Mouse (Mus musculus): ENCODE measurements around the gene Grpel1. TPM values are rescaled to one million over a fixed set of nuclear protein-coding genes. Genes with fewer than 3 reads are reported as not detected.

Grpel1 gene
- polyA plus RNA-seq, 1 experiment from 2014 or later = 42.3 TPM

- Histone ChIP-seq H3K9ac (peak within 1 kb of the TSS; percentile 94), H3K36me3 (no peaks in the 10 kb centered on the region), H3K27ac (peak within 1 kb of the TSS; percentile 82), H3K4me3 (peak within 1 kb of the TSS; percentile 80), H3K27me3 (peaks cover 9% of the 10 kb centered on the region), H3K4me1 (peaks cover 47% of the 10 kb centered on the region), H3K9me3 (replicated peaks) (no peaks in the 10 kb centered on the region), H3K4me2 (replicated peaks) (peak within 1 kb of the TSS; percentile 84)
- WGBS = under 1% methylated on average over 68 of the region's 97 CpGs
- peak; percentile 98 for ATAC-seq (ENCODE audit: low FRiP score)
These were observed 19.6 kb downstream of the Grpel1 start, which contains the start of the genes Tada2b and Ccdc96 for GRCm38 (mm10) chr5:36484171-36484990. Tada2b (minus strand) TSS chr5:36484285. Ccdc96 (plus strand) TSS chr5:36484588.

- Histone ChIP-seq H3K27me3 (peaks cover 9% of the 10 kb centered on the region), H3K4me2 (replicated peaks) (peak overlapping the region; percentile 84), H3K4me3 (peak overlapping the region; percentile 80), H3K9me3 (replicated peaks) (no peaks in the 10 kb centered on the region), H3K4me1 (peaks cover 37% of the 10 kb centered on the region), H3K36me3 (no peaks in the 10 kb centered on the region), H3K27ac (no peak overlapping the region), H3K9ac (0 out of 2 replicates have a peak overlapping the region, but pooled peaks have one; percentile 59)
- no peak for ATAC-seq (ENCODE audit: low FRiP score)
- WGBS = 44% methylated on average over 19 of the region's 19 CpGs
These were observed 20.5 kb downstream of the Grpel1 start for GRCm38 (mm10) chr5:36485306-36485705.

GRCm38 (mm10) chr5:36489225-36489624 is 24.4 kb downstream of the Grpel1 start:
- H3K4me1 ChIP-seq = peaks cover 11% of the 10 kb centered on the region
- H3K36me3 ChIP-seq = peaks cover 33% of the 10 kb centered on the region
- no peak for ATAC-seq (ENCODE audit: low FRiP score)
- H3K27ac ChIP-seq = no peak overlapping the region
- H3K9ac ChIP-seq = no peak overlapping the region
- no peak overlapping the region for H3K4me3 ChIP-seq
- peaks cover 9% of the 10 kb centered on the region for H3K27me3 ChIP-seq
- 55% methylated on average over 2 of the region's 2 CpGs for WGBS
- no peaks in the 10 kb centered on the region for H3K9me3 ChIP-seq (replicated peaks)
- no peak overlapping the region for H3K4me2 ChIP-seq (replicated peaks)

GRCm38 (mm10) chr5:36493919-36494318 is 29.1 kb downstream of the Grpel1 start:
- Histone ChIP-seq H3K9me3 (replicated peaks) (no peaks in the 10 kb centered on the region), H3K9ac (no peak overlapping the region), H3K4me1 (no peaks in the 10 kb centered on the region), H3K4me3 (no peak overlapping the region), H3K4me2 (replicated peaks) (no peak overlapping the region), H3K36me3 (peaks cover 65% of the 10 kb centered on the region), H3K27me3 (no peaks in the 10 kb centered on the region), H3K27ac (no peak overlapping the region)
- ATAC-seq (ENCODE audit: low FRiP score) = no peak
- WGBS = 90% methylated on average over 6 of the region's 6 CpGs

- ATAC-seq (ENCODE audit: low FRiP score) = no peak
- no peaks in the 10 kb centered on the region for H3K9me3 ChIP-seq (replicated peaks)
- 91% methylated on average over 9 of the region's 9 CpGs for WGBS
- H3K4me2 ChIP-seq (replicated peaks) = no peak overlapping the region
- peaks cover 69% of the 10 kb centered on the region for H3K36me3 ChIP-seq
- H3K27me3 ChIP-seq = no peaks in the 10 kb centered on the region
- no peak overlapping the region for H3K4me3 ChIP-seq
- H3K27ac ChIP-seq = no peak overlapping the region
- H3K4me1 ChIP-seq = no peaks in the 10 kb centered on the region
- H3K9ac ChIP-seq = no peak overlapping the region
These were observed 29.9 kb downstream of the Grpel1 start for GRCm38 (mm10) chr5:36494709-36495108.

GRCm38 (mm10) chr5:36505235-36505634 is 40.4 kb downstream of the Grpel1 start:
- peaks cover 89% of the 10 kb centered on the region for H3K36me3 ChIP-seq
- H3K9ac ChIP-seq = no peak overlapping the region
- H3K9me3 ChIP-seq (replicated peaks) = no peaks in the 10 kb centered on the region
- ATAC-seq (ENCODE audit: low FRiP score) = no peak
- WGBS = 90% methylated on average over 7 of the region's 7 CpGs
- no peaks in the 10 kb centered on the region for H3K4me1 ChIP-seq
- H3K4me3 ChIP-seq = no peak overlapping the region
- no peak overlapping the region for H3K27ac ChIP-seq
- no peak overlapping the region for H3K4me2 ChIP-seq (replicated peaks)
- H3K27me3 ChIP-seq = no peaks in the 10 kb centered on the region

- H3K4me1 ChIP-seq = no peaks in the 10 kb centered on the region
- H3K9ac ChIP-seq = no peak overlapping the region
- H3K4me2 ChIP-seq (replicated peaks) = no peak overlapping the region
- no peak overlapping the region for H3K4me3 ChIP-seq
- no peaks in the 10 kb centered on the region for H3K9me3 ChIP-seq (replicated peaks)
- no peak for ATAC-seq (ENCODE audit: low FRiP score)
- no peak overlapping the region for H3K27ac ChIP-seq
- H3K36me3 ChIP-seq = peaks cover 89% of the 10 kb centered on the region
- H3K27me3 ChIP-seq = no peaks in the 10 kb centered on the region
- WGBS = 78% methylated on average over 5 of the region's 5 CpGs
These were observed 40.8 kb downstream of the Grpel1 start for GRCm38 (mm10) chr5:36505643-36506042.

- no peak overlapping the region for H3K27ac ChIP-seq
- H3K36me3 ChIP-seq = peaks cover 90% of the 10 kb centered on the region
- H3K9me3 ChIP-seq (replicated peaks) = no peaks in the 10 kb centered on the region
- H3K4me1 ChIP-seq = no peaks in the 10 kb centered on the region
- ATAC-seq (ENCODE audit: low FRiP score) = no peak
- WGBS = 94% methylated on average over 10 of the region's 10 CpGs
- H3K4me2 ChIP-seq (replicated peaks) = no peak overlapping the region
- H3K27me3 ChIP-seq = no peaks in the 10 kb centered on the region
- H3K9ac ChIP-seq = no peak overlapping the region
- no peak overlapping the region for H3K4me3 ChIP-seq
These were observed 43.6 kb downstream of the Grpel1 start for GRCm38 (mm10) chr5:36508351-36508750.

GRCm38 (mm10) chr5:36510956-36511355 is 46.2 kb downstream of the Grpel1 start:
- WGBS = 97% methylated on average over 2 of the region's 2 CpGs
- Histone ChIP-seq H3K9me3 (replicated peaks) (no peaks in the 10 kb centered on the region), H3K9ac (no peak overlapping the region), H3K4me3 (no peak overlapping the region), H3K4me1 (no peaks in the 10 kb centered on the region), H3K27ac (no peak overlapping the region), H3K36me3 (peaks cover 83% of the 10 kb centered on the region), H3K27me3 (no peaks in the 10 kb centered on the region), H3K4me2 (replicated peaks) (no peak overlapping the region)
- ATAC-seq (ENCODE audit: low FRiP score) = no peak

GRCm38 (mm10) chr5:36515126-36515525 is 50.3 kb downstream of the Grpel1 start:
- no peaks in the 10 kb centered on the region for H3K27me3 ChIP-seq
- H3K27ac ChIP-seq = no peak overlapping the region
- H3K4me3 ChIP-seq = no peak overlapping the region
- H3K4me1 ChIP-seq = no peaks in the 10 kb centered on the region
- WGBS = 93% methylated on average over 1 of the region's 1 CpGs
- H3K9me3 ChIP-seq (replicated peaks) = no peaks in the 10 kb centered on the region
- peaks cover 88% of the 10 kb centered on the region for H3K36me3 ChIP-seq
- no peak overlapping the region for H3K9ac ChIP-seq
- H3K4me2 ChIP-seq (replicated peaks) = no peak overlapping the region
- no peak for ATAC-seq (ENCODE audit: low FRiP score)

- 92% methylated on average over 5 of the region's 5 CpGs for WGBS
- H3K4me1 ChIP-seq = no peaks in the 10 kb centered on the region
- H3K9me3 ChIP-seq (replicated peaks) = no peaks in the 10 kb centered on the region
- no peak overlapping the region for H3K4me3 ChIP-seq
- H3K4me2 ChIP-seq (replicated peaks) = no peak overlapping the region
- ATAC-seq (ENCODE audit: low FRiP score) = no peak
- no peak overlapping the region for H3K9ac ChIP-seq
- H3K36me3 ChIP-seq = peaks cover 88% of the 10 kb centered on the region
- H3K27me3 ChIP-seq = no peaks in the 10 kb centered on the region
- H3K27ac ChIP-seq = no peak overlapping the region
These were observed 50.8 kb downstream of the Grpel1 start for GRCm38 (mm10) chr5:36515558-36515957.

- WGBS = 90% methylated on average over 3 of the region's 3 CpGs
- Histone ChIP-seq H3K36me3 (peaks cover 81% of the 10 kb centered on the region), H3K9me3 (replicated peaks) (no peaks in the 10 kb centered on the region), H3K9ac (no peak overlapping the region), H3K27ac (no peak overlapping the region), H3K4me3 (no peak overlapping the region), H3K27me3 (no peaks in the 10 kb centered on the region), H3K4me1 (no peaks in the 10 kb centered on the region), H3K4me2 (replicated peaks) (no peak overlapping the region)
- ATAC-seq (ENCODE audit: low FRiP score) = no peak
These were observed 52.8 kb downstream of the Grpel1 start for GRCm38 (mm10) chr5:36517596-36517995.

- Histone ChIP-seq H3K4me3 (no peak overlapping the region), H3K27ac (no peak overlapping the region), H3K9me3 (replicated peaks) (no peaks in the 10 kb centered on the region), H3K36me3 (peaks cover 85% of the 10 kb centered on the region), H3K4me1 (no peaks in the 10 kb centered on the region), H3K4me2 (replicated peaks) (no peak overlapping the region), H3K9ac (no peak overlapping the region), H3K27me3 (no peaks in the 10 kb centered on the region)
- WGBS = 84% methylated on average over 3 of the region's 3 CpGs
- no peak for ATAC-seq (ENCODE audit: low FRiP score)
These were observed 55.0 kb downstream of the Grpel1 start for GRCm38 (mm10) chr5:36519751-36520150.
